Mouse (Mus musculus): ENCODE results near the gene Col4a6.

GRCm38 (mm10) chrX:141316217-141316616, 157.7 kb downstream of the Col4a6 start:
- TF ChIP-seq CTCF (IDR thresholded peaks at IDR 0.05; ENCODE audit: extremely low read depth, insufficient read depth, low read length) (no peak), POLR2A (IDR thresholded peaks at IDR 0.05; ENCODE audit: extremely low read depth, insufficient read depth, low read length) (no peak)
